Mouse (Mus musculus) yolk sac, embryonic 10.5 days (tissue): Measurements from ENCODE around the gene Rfng.
"Not testable (repeated sequence)": the region's sequence is repeated elsewhere in the genome, so short reads cannot be mapped to it uniquely, and the experiment has no call there.

ENCODE experiments used
- DNase-seq: peaks from one replicate; pipeline ENCODE4 v3.0.0-alpha.2; 2017; ENCODE audit warnings: low spot score

Gene Rfng

DNA sequence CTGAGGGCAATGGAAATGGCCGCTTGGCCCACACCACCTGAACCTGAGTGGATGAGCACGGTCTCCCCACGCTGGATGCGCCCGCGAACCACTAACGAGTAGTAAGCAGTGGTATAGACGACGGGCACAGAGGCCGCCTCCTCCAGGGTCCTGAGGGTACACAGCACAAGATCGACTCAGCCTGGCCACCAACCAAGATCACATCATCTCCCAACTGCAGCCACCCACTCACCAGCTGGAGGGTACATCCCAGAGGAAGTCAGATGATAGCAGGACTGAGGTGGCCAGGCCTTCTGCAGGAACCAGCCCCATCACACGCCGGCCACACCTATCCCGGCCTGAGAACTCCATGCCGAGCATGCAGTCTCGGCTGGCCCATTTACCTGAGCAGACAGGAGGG lies 28.1 kb upstream of the Rfng start:
- no peak for DNase-seq

DNA sequence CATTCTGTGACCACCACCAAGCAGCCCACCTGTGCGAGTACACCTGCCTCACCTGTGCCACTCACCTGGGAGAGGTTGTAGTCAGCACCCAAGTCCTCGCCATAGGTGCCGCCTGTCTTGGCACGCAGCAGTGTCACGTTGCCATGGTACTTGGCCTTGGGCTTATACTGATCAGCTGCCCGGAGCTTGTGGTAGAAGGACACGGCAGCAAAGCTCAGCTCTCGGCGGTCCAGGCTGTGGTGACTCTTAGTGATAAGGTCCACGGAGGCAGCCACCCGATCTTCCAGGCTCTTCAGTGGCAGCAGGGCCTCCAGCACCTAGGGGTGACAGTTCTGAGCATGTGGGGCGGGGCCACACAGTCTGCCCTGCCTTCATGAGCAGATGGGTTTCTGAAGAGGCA lies 24.0 kb upstream of the Rfng start:
- DNase-seq: no peak

DNA sequence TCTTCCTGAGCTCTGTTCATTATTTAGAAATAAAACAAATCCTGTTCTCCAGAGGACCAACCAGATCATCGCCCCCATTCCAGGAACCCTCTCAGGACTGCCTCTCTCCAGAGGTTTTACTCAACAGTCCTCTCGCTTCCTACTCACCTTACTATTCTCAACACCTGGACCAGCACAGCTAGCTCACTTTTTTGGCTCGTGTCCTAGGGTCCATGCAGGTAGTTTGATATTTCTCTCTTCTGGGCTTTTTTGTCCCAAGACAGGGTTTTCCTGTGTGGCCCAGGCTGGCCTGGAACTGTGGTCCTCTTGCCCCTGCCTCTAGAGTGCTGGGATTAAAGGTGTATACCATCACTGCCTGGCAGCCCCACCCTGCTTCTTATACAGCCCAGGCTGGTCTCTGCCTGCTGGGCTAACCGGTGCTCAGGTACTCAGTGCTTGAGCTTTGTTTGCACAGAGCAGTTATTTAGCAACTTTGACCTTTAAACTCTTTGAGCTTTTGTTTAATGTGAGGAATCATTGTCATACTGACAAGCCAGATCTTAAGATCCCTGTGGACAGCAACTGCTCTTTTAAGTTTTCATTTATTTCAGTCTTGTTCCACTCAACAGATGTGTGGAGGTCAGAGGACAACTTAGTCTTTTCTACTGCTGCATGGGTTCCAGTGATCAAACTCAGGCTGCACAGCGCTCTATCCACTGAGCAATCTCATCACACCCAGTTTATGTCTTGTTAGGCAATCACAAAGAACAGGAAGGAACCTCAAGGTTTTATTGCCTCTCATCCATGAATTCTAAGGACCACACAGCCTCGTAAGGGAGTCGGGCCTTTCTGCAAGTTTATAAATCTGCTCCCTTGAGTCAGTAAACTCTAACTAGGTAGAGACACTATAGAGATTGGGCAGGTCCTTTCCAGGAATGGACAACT lies 21.6 kb upstream of the Rfng start:
- peak; percentile 74 for DNase-seq

DNA sequence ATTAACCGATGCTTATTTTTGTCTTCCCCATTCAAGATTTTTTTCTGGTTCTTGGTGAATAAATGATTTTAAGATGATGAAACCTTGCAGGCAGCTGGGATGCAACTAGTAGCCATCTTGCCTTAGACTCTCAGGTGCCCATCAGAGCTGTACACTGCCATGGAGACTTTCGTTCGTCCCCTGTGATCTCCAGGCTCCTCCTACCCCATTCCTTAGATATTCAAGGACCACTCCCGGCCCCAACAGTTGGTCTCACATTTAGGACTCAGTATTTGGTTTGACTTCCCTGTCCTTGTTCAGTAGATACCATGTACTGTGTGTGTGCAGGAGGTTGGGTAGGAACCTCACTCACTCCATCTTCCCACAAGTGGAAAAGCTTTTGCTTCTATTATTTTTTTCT lies 20.8 kb upstream of the Rfng start:
- DNase-seq: no peak

DNA sequence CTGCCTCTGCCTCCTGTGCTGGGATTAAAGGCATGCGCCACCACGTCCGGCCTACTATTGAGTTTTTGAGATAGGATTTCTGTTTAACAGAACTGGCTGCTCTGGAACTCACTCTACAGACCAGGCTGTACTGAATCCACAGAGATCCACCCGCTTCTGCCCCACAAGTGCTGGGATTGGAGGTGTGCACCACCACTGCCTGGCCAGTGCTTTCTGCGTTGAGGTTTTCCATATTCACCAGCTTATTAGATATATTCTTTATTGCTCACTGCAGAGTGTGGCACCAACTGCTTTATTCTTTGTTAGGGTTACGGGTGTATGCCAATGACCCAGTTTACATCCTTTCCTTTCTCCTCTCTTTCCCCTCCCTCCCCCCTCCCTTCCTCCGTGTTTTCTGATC lies 20.3 kb upstream of the Rfng start:
- no peak for DNase-seq

DNA sequence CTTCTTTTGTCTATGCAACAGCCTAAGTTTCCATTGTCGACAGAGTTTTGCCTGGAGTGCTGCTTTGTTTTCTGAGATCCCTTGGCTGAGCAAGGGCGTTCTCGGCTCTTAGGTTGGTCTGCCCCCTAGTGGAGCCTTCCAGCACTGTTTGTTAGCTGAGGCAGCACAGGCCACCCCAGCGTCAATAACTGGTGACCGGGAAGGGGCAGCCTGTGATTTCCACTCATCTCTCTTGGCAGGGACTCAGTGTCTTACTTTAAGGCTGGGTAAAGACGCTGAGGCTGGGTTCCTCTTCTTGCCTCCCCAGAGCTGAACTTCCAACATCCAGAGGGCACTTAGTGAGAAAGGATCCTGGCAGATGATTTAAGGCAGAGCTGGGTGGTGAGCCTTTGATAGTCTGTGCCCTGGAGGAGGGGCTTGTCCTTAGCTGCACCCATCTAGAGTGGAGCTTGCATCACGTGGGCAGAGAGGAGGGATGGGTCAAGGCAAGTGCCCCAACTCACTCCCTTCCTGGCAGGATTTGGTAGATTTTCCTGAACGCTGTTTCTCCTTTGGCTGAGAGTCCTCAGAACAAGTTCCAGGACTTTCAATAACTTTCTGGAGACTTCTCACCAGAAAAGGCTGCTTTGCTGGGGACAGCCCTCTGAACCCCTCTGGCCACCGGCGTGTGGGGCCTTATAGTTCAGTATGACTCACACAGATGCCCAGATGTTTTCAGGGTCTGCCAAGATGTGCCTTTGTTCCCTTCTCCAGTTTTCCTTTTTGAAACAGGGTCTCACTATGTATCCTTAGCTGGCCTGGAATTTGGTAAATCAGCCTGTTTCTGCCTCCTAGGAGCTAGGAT lies 16.3 kb upstream of the Rfng start:
- DNase-seq: peak; percentile 79

DNA sequence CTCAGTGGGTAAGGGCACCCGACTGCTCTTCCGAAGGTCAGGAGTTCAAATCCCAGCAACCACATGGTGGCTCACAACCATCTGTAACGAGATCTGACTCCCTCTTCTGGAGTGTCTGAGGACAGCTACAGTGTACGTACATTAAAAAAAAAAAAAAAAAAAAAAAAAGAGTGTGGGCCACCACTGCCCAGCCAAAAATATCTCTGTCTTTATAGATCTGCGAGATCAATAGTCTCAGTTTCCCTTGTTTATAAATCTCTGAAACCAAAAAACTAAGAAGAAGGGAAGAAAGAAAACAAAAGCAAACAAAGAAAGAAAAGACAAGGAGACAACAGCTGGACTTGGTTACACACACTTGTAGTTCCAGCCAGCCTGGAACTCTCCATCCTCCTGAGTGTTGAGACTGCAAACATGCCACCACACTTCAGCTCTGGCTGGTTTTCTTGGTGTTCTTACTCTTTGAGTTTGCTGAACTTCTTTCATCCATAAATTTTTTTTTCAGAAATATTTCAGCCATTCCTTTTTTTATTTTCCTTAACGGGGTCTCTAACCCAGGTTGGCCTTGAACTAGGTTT lies 15.4 kb upstream of the Rfng start:
- no peak for DNase-seq

DNA sequence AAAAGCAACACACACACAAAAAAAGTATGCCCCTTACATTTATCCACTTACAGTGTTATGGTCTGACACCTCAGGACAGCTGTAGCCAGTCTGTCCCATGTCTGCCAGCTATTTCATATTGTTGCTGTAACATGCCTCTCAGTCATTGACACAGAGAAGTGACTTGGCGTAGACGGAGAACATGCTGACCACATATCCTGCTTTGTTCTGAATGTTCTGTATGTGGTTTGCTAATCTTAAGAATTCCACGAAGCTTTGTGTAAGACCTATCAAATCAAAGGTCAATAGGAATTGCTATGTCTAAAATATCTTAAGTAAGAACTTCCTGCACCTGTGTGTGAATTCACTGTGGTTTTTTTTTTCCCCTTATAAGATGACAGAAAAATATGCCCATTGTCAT lies 14.2 kb upstream of the Rfng start:
- no peak for DNase-seq

DNA sequence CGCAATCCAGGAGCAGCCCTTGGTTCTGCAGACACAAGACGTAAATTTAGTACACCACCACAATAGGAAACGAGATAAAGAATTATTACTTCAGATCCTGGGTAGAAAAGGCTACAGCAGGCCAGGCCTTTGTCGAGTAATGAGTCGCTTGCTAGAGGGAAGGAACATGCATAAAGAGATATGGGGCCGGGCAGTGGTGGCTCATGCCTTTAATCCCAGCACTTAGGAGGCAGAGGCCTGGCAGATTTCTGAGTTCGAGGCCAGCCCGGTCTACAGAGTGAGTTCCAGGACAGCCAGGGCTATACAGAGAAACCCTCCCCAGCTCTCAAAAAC lies 12.6 kb upstream of the Rfng start:
- DNase-seq: no peak

DNA sequence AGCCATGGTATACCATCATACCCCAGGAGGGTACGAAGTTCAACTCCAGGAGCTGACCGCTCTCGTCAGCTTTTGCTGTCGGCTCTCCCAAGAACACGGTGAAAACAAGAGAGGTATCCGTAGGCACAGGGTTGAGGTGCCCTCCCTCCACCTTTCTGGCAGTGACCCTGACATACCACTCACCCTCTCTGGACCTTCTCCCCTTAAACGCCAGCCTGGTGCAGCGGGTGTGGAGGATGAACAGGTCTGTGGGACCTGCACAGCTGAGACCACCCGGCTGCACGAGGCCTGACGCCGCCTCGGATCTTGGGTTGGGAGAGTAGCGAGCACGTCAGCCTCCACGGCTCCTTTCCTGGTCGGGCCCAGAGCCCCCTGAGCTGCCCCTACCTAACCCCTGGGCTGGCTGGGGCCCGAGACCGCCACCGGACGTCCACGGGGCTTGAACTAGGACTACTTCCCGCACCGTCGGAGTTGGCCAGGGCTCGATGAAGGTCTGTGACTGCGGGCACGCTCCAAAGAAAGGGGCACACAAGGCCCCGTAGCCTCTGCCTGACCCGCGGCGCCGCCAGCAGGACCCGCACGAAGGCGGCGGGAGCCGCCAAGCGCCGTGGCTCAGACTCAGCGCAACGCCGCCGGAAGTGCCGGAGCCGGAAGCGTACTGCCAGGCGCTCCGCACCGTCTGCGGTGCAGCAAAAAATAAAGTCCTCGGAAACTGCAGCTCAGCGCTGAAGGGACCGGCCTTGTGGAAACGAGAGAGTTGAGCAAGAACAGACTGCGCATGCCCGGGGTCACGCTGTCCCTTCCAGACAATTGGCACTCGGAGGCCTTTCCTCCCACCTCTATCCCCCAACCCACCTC lies 12.0 kb upstream of the Rfng start, which contains the start of gene Dus1l:
TSS of gene Dus1l (minus strand) at position 648 of the 858 bp plus-strand sequence.
- DNase-seq: peak; percentile 96

DNA sequence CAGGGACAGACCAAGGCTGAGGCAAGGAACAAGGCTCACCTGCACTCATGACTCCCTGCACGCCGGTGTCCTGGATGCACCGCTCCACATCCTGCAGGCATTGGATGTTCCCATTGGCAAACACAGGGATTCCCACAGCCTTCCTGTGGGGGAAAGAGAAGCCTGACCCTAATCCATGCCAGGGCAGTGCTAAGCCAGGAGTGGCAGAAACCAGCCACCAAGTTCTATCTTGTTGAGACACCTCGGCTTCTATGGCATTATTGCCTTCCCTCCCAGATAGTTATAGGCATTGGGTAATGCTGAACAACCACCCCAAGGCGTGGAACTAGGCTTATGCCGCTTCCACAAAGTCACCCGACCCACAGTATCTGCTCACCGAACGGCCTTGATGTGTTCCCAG lies 8.6 kb upstream of the Rfng start:
- no peak for DNase-seq

DNA sequence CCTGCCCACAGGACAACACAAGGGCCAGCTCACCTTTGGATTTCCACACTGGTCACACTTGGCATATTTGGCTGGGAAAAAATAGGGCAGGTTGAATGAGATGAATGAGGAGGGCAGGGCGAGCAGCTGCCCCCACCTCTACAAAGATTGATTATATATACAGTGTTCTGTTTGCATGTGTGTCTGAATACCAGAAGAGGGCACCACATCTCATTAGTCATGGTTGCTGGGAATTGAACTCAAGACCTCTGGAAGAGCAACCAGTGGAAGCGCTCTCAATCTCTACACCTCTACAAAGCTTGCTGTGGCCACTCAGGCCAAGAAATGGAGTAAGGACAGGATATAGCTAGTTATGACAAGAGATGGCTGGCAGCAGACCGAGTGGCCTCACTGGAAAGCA lies 5.8 kb upstream of the Rfng start:
- DNase-seq: no peak

DNA sequence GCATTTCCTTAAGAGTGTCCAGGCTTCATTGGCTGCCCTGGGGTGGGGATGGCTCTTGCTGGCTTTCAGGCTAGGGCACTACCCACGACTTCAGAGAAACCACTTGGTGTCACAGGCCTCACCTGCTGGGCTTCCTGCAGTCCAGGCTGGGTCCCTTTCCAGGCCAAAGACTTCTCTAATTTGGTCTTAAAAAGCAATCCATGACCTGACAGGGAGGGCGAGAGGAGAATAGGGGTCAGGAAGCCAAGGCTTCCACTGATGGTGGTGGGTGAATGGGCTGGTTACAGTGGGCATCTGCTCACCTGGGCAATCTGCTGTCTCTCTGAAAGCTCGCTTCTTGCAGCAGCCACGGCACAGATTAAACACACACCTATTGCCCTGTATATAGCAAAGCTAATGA lies 5.3 kb upstream of the Rfng start:
- no peak for DNase-seq

DNA sequence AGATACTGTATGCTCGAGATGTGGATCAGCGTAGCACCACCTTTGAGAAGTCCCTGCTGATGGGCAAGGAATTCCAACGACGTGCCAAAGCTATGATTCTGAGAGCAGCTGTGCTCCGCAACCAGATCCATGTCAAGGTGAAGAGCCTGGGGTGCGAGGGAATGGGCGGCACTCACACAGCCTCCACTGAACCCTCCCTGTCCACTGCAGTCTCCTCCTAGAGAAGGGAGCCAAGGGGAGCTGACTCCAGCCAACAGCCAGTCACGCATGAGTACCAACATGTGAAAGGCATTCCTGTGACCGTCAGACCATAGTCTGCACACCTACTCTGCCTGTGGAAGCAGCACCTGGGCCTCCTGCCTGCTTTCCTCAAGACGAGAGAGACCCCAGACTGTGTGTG lies 4.5 kb upstream of the Rfng start:
- DNase-seq: not testable (repeated sequence)

DNA sequence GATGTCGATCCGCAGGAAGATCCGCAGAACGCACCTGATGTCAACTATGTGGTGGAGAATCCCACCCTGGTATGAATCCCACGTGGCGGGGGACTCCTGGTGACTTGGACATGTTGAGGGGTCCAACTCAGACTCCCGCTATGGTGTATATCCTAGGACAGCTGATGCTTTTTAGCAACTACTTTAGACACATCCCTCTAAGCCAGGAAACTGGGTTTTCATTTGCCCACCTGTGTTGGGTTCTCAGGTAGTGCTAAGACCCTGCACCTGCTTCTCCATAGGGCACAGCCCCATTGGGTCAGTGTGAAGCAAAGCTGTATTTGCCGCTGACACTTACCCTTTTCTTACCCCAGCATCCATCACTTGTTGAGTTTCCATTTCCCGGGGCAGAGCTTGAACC lies 1.1 kb upstream of the Rfng start:
- no peak for DNase-seq

DNA sequence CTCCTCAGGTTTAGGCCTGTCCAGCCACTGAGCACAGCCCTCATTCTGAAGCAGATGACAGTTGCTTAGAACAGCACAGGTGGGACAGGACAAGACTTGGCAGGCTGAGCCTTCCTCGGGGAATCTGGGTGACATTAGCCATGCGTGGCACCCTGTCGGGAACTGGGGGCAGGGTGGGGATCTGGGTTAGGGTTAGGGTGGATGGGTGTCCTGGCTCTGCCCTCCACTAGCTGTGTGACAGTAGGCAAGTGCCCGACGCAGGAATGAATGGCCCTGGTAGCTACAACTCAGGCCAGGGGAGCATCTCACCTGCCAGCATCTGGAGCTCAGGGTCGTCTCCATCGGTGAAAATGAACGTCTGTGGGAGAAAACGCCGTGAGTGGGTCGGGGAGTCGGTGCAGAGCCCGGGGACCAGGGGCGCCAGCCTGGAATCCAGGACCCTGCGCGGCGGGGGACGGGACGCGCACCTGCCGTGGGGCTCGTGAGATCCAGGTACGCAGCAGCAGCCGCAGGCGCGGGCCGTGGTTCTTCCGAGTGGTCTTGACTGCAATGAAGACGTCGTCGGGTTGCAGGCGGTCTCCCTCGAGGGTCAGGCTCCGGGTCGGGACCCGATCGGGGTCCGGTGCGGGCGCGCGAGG lies 462 bp downstream of the Rfng start:
- no peak for DNase-seq

DNA sequence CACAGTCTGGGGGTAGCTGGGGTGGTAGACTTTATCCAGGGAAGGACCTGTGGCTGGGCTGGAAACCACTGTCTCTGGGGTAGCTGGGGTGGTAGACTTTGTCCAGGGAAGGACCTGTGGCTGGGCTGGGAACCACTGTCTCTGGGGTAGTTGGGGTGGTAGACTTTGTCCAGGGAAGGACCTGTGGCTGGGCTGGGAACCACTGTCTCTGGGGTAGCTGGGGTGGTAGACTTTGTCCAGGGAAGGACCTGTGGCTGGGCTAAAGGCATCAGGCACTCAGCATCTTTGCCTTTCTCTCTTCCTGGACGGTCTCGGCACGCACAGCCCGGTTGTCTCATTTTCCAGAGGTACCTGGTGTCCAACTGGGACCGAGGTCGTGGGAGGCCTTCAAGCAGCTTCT lies 2.6 kb downstream of the Rfng start:
- not testable (repeated sequence) for DNase-seq

DNA sequence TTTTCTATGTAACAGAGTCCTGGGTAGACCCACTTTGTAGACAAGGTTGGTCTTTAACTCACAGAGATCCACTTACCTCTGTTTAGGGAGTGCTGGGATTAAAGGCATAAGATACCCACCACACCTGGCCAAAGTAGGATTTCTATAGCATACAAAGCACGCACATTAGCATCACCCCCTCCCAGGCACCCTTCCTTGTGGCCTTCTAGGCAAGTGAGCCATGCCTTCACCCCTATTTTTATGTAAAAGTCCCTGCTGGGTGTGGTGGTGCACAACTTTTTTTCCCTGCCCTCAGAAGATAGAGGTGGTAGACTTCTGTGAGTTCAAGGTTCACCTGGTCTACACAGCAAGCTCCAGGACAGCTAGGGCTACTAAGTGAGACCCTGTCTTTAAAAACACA lies 4.1 kb downstream of the Rfng start:
- no peak for DNase-seq

DNA sequence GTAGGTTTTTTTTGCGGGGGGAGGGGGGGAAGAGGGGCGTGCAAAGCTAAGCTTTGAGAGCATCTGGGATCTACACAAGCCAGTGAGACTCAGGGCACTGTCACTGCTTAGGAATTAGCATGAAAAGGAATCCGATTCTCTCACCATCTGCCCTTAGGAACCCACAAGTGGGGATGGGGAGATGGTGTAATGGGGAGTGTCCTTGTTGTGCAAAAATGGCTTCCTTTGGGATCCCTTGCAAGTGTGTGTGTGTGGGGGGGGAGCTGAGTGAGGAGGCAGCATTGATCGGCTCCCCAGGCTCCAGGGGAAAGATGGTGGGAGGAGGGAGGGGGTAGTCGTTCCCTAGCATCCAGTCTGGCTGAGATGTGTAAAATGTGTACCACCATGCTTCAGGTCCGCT lies 6.9 kb downstream of the Rfng start:
- no peak for DNase-seq

DNA sequence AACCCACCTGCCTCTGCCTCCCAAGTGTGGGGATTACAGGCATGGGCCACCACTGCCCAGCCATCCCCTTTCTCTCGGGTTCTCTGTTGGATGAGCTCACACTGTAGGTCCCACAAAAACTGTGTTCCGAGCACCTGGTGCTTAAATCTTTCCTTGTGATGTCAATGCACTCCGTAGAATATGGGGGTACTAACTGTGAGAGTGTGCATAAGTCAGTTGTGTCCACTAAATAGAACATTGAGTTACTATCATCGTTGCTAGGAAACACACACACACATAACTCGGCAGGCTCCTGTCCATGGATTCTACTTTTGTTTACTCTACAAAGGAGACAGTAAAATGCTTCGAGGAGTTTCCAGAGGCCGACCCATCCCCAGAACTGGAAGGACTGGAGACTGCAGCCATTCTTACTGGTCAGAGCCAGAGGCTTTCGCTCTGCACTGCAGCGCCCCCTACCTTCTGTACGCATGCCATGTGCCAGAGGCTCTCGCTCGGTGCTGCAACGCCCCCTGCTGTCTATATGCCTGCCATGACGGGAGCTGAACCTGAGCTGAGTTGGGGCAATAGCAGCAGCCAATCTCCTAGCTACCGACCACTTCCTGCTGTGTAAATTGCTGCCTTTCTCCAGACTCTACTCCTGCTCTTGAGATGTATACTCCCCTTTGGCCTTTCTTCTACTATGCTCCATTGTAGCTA lies 8.1 kb downstream of the Rfng start:
- DNase-seq: peak; percentile 84
